Mouse (Mus musculus): Measurements from ENCODE around the gene Map7d1. TPM values are rescaled to one million over a fixed set of nuclear protein-coding genes. Genes with fewer than 3 reads are reported as not detected.

Map7d1 gene
- total RNA-seq, 4 experiments from 2014 or later, result 138 to 195 (median 173) TPM

- DNase-seq (ENCODE audit: low spot score in 2 of 2), result no peak
Observed at GRCm38 (mm10) chr4:126273753-126274152, 17.6 kb upstream of the Map7d1 start.

GRCm38 (mm10) chr4:126269292-126269691, 13.1 kb upstream of the Map7d1 start:
- no peak for DNase-seq (ENCODE audit: low spot score in 2 of 2)

- peak; percentile 100 for DNase-seq (ENCODE audit: low spot score in 2 of 2)
Observed at GRCm38 (mm10) chr4:126262119-126262807, 6.1 kb upstream of the Map7d1 start, which contains the start of gene Trappc3. Gene Trappc3, plus strand, starts transcription at chr4:126262325.

GRCm38 (mm10) chr4:126261675-126262074, 5.5 kb upstream of the Map7d1 start:
- DNase-seq (ENCODE audit: low spot score in 2 of 2), result no peak

- DNase-seq (ENCODE audit: low spot score in 2 of 2), result no peak
Observed at GRCm38 (mm10) chr4:126261266-126261665, 5.1 kb upstream of the Map7d1 start.

GRCm38 (mm10) chr4:126260520-126261201, 4.5 kb upstream of the Map7d1 start:
- peak; percentile 88 to 93 for DNase-seq (ENCODE audit: low spot score in 2 of 2)

- DNase-seq (ENCODE audit: low spot score in 2 of 2), result peak; percentile 73 to 79
Observed at GRCm38 (mm10) chr4:126259523-126260160, 3.5 kb upstream of the Map7d1 start.

- peak; percentile 41 to 57 for DNase-seq (ENCODE audit: low spot score in 2 of 2)
Observed at GRCm38 (mm10) chr4:126259063-126259462, 2.9 kb upstream of the Map7d1 start.

- DNase-seq (ENCODE audit: low spot score in 2 of 2), result peak in 1 of 2 experiments; percentile 52
Observed at GRCm38 (mm10) chr4:126256967-126257881, 1.1 kb upstream of the Map7d1 start.

GRCm38 (mm10) chr4:126255113-126256001, 786 bp downstream of the Map7d1 start:
- DNase-seq (ENCODE audit: low spot score in 2 of 2), result no peak

GRCm38 (mm10) chr4:126254315-126255112, 1.6 kb downstream of the Map7d1 start:
- no peak for DNase-seq (ENCODE audit: low spot score in 2 of 2)

- no peak for DNase-seq (ENCODE audit: low spot score in 2 of 2)
Observed at GRCm38 (mm10) chr4:126253637-126254272, 2.4 kb downstream of the Map7d1 start.

- no peak for DNase-seq (ENCODE audit: low spot score in 2 of 2)
Observed at GRCm38 (mm10) chr4:126252411-126253237, 3.5 kb downstream of the Map7d1 start.

GRCm38 (mm10) chr4:126251655-126252254, 4.4 kb downstream of the Map7d1 start:
- no peak for DNase-seq (ENCODE audit: low spot score in 2 of 2)

- DNase-seq (ENCODE audit: low spot score in 2 of 2), result no peak
Observed at GRCm38 (mm10) chr4:126250659-126251058, 5.5 kb downstream of the Map7d1 start.

- DNase-seq (ENCODE audit: low spot score in 2 of 2), result no peak
Observed at GRCm38 (mm10) chr4:126248261-126248868, 7.8 kb downstream of the Map7d1 start.

Measured in gastrocnemius, adult 8-10 months (tissue).